Mouse (Mus musculus) left cerebral cortex, adult 2 months (tissue): ENCODE measurements around the gene Fancg. TPM values are rescaled to one million over a fixed set of nuclear protein-coding genes. Genes with fewer than 3 reads are reported as not detected.

ENCODE experiments used
- DNase-seq, 2 experiments: peaks; one replicate each; pipeline ENCODE4 v3.0.0; 2021 to 2022; ENCODE audit warnings: low spot score in 2 of 2, mixed read lengths in 1 of 2; ENCODE audit errors: extremely low spot score in 1 of 2
- H3K27ac ChIP-seq: fragments of 200-600 bp; 2 replicates; pipeline ENCODE4 v1.8.1; 2022
- H3K4me3 ChIP-seq: fragments of 200-600 bp; 2 replicates; pipeline ENCODE4 v1.8.1; 2022
- CTCF ChIP-seq: fragments of 200-600 bp; IDR thresholded peaks from 2 replicates; pipeline ENCODE4 v1.8.1; 2022; ENCODE audit warnings: antibody characterized with exemption, mild to moderate bottlenecking, moderate library complexity
- intact Hi-C: fragments of 180-260 bp; cut with DNase I; formaldehyde crosslinking; loops from one replicate; pipeline ENCODE4 v1.15.1; 2025
- total RNA-seq, 2 experiments: library from RNA; stranded (reverse); gene quantifications; 2 replicates each; pipeline ENCODE4 v1.2.3; 2021

The Fancg gene
- total RNA-seq, 2 experiments from 2014 or later = 15.1 to 17.4 TPM

- no peak overlapping the region for H3K4me3 ChIP-seq
- no peak for DNase-seq
- intact Hi-C loops = no loop called here
- TF ChIP-seq CTCF = no peak
- no peak overlapping the region; the same call in 1 of the 2 replicates for H3K27ac ChIP-seq
Measured at GRCm38 (mm10) chr4:43032501-43032900, 22.2 kb upstream of the Fancg start.

GRCm38 (mm10) chr4:43031237-43031995 is 21.1 kb upstream of the Fancg start, which contains the start of gene Stoml2:
Gene Stoml2, minus strand, starts transcription at chr4:43031710.
- peak within 1 kb of the TSS; percentile 93 for H3K27ac ChIP-seq

DNA sequence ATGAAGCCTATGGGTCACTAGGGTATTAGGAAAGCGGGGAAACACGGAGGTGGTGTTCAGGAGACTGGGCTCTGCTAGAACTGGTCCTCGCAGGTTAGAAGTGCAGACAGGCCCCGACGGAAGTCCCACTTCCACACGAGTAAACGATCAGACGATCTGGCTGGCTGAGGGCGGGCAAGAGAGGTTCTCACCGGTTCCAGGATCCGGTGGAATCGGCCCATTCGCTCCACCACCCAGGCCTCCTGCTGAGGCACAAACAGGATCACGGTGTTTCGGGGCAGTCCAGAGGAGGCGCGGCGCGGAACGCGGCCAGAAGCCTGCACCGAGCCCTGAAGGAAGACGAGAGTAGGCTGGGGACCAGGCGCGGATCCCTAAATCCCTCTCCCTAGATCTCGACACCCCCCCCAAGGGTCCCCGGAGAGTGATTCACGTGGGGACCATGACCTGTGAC is 20.5 kb upstream of the Fancg start:
- DNase-seq = peak in 1 of 2 experiments; percentile 30
- peak overlapping the region; percentile 93 for H3K27ac ChIP-seq
- no peak for TF ChIP-seq CTCF
- intact Hi-C loops = no loop called here
- peak overlapping the region; percentile 88 for H3K4me3 ChIP-seq

More at GRCm38 (mm10) chr4:43031237-43031995, 21.1 kb upstream of the Fancg start, which contains the start of gene Stoml2:
- TF ChIP-seq CTCF = peak; percentile 12; the same call in 1 of the 2 replicates
- intact Hi-C loops = no loop called here
- peak; percentile 90 to 91 for DNase-seq
- peak within 1 kb of the TSS; percentile 88 for H3K4me3 ChIP-seq

DNA sequence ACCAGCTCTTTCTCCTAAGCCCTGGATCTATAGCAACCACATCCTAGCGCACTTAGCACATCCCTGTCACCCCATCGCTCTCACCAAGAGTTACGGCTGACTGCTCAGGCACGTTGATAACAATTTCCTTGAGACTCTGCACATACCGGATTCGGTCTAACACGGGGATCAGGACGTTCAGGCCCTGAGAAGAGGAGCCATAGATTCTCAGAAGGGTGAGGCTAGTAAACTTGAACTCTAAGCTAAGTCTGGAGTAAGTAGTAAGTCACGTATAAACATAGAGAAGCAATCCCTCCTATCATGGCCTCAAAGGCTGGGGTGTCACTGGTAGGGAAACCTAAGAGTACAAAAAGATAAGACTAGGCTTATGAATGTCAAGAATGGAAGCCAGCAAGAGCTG is 20.0 kb upstream of the Fancg start:
- H3K27ac ChIP-seq = peak overlapping the region; percentile 93; the same call in 1 of the 2 replicates
- no peak for DNase-seq
- intact Hi-C loops = no loop called here
- H3K4me3 ChIP-seq = peak overlapping the region; percentile 88
- no peak for TF ChIP-seq CTCF

DNA sequence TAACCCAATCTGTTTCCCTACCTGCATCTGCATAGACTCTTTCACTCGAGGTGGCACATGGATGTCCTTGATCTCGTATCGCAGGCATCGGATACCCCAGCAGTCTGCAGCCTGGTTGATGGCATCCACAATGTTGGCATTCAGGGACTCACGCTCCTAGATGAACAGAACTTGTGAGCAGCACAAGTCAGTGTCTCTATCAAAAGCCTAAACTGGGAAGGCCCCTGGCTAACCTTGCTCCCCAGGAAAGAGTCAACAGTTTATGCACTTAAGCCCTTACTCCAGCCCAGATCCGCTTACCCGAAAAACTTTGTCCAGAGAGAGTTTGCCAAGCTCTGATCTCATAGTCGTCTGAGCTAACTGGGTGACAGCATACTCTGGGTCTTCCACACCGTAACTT is 19.4 kb upstream of the Fancg start:
- no peak for TF ChIP-seq CTCF
- no peak overlapping the region for H3K27ac ChIP-seq
- intact Hi-C loops = no loop called here
- no peak overlapping the region for H3K4me3 ChIP-seq
- DNase-seq = no peak

DNA sequence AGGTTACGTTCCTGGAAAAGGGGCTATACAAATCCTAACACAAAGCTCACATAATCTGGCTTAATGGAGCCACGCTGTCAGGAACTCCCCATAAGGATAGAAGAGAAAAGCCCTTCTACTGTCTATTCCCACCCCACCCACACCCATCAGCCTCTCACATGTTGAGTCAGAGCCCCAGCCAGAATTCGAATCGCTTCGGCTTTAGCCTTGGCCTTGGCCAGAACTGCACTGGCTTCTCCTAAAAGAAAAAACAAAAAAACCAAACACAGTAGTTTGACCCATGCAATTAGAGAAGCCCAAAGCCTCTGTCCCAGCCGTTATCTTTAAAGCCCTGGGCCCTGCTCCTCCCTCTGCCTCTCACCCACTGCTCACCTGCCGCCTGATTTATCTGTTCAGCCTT is 18.8 kb upstream of the Fancg start:
- intact Hi-C loops = no loop called here
- Histone ChIP-seq H3K27ac (no peak overlapping the region), H3K4me3 (no peak overlapping the region)
- DNase-seq = no peak
- TF ChIP-seq CTCF = no peak

- TF ChIP-seq CTCF = peak; percentile 61
- Histone ChIP-seq H3K27ac (peak within 1 kb of the TSS; percentile 91), H3K4me3 (peak within 1 kb of the TSS; percentile 84)
- intact Hi-C loops = loop anchor here (1.0 kb wide), 1 partner anchor 15 kb away; the partner anchor contains the start of gene Fancg
- DNase-seq = peak; percentile 91 to 93
Measured at GRCm38 (mm10) chr4:43025084-43025960, 15.0 kb upstream of the Fancg start, which contains the start of gene Pigo. Gene Pigo, minus strand, starts transcription at chr4:43025819.

GRCm38 (mm10) chr4:43024673-43025072 is 14.4 kb upstream of the Fancg start:
- Histone ChIP-seq H3K27ac (peak overlapping the region; percentile 91; the same call in 1 of the 2 replicates), H3K4me3 (peak overlapping the region; percentile 84)
- intact Hi-C loops = loop anchor here (1.0 kb wide), 1 partner anchor 14 kb away; the partner anchor contains the start of gene Fancg
- DNase-seq = no peak
- no peak for TF ChIP-seq CTCF

GRCm38 (mm10) chr4:43021341-43021740 is 11.0 kb upstream of the Fancg start:
- Histone ChIP-seq H3K4me3 (no peak overlapping the region), H3K27ac (no peak overlapping the region)
- DNase-seq = no peak
- intact Hi-C loops = no loop called here
- no peak for TF ChIP-seq CTCF

GRCm38 (mm10) chr4:43020876-43021275 is 10.6 kb upstream of the Fancg start:
- intact Hi-C loops = no loop called here
- TF ChIP-seq CTCF = no peak
- Histone ChIP-seq H3K27ac (no peak overlapping the region), H3K4me3 (no peak overlapping the region)
- DNase-seq = no peak

- intact Hi-C loops = no loop called here
- DNase-seq = no peak
- Histone ChIP-seq H3K27ac (no peak overlapping the region), H3K4me3 (no peak overlapping the region)
- no peak for TF ChIP-seq CTCF
Measured at GRCm38 (mm10) chr4:43019641-43020465, 9.5 kb upstream of the Fancg start.
